Mouse (Mus musculus) E14TG2a.4 (cell line): ENCODE measurements around the gene Nav3.

Experiments used
- CTCF ChIP-seq: conservative IDR thresholded peaks from 2 replicates; pipeline ENCODE4 v1.5.1; 2014; ENCODE audit warnings: low read length
- POU5F1 ChIP-seq: IDR thresholded peaks from 2 replicates; pipeline ENCODE4 v1.6.1; 2014; ENCODE audit warnings: low read length, borderline replicate concordance

DNA sequence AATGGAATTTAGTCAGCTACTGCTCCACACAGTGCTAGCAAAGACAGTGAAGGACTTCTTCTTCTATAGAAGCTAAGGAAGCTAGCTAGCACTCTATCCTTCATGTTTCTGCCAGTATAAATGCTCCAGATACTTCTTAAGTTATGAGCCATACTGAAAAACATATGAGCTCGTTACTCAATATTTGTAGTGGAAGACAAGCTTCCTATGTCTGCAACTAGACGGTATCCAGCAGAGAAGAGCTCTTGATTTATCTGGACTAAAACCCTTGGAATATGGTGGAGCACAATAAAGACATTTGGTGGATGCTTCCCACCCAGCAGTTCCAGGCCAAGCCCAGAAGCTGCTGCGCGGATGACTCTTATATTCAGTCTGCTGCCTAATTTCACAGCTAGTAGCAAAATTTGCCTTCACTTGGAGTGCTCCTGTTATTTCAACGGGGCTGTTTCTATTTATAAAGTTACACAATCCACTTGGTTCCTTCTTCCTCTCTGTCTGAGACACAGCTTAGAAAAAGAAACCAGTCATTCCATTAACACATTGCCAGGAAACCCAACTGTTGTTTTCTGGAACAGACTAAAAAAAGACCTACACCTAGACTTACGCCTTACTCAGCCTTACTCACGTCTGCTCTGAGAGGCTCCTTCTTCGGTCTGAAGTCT, 470.0 kb downstream of the Nav3 start:
- no peak for TF ChIP-seq CTCF
- no peak for TF ChIP-seq POU5F1
